Mouse (Mus musculus): ENCODE measurements around the gene Arpc4. TPM values are rescaled to one million over a fixed set of nuclear protein-coding genes. Genes with fewer than 3 reads are reported as not detected.

The Arpc4 gene
- total RNA-seq, 2 experiments from 2014 or later: 348 to 363 TPM

- DNase-seq (ENCODE audit: low spot score in 2 of 2): peak; percentile 42 to 69
Measured at GRCm38 (mm10) chr6:113402094-113402493, 24.2 kb downstream of the Arpc4 start.

- no peak for DNase-seq (ENCODE audit: low spot score in 2 of 2)
Measured at GRCm38 (mm10) chr6:113404649-113405448, 26.9 kb downstream of the Arpc4 start.

GRCm38 (mm10) chr6:113405483-113405882 is 27.6 kb downstream of the Arpc4 start:
- peak in 1 of 2 experiments; percentile 30 for DNase-seq (ENCODE audit: low spot score in 2 of 2)

GRCm38 (mm10) chr6:113406683-113407082 is 28.8 kb downstream of the Arpc4 start:
- DNase-seq (ENCODE audit: low spot score in 2 of 2): peak in 1 of 2 experiments; percentile 65

- DNase-seq (ENCODE audit: low spot score in 2 of 2): no peak
Measured at GRCm38 (mm10) chr6:113410001-113410400, 32.1 kb downstream of the Arpc4 start.

GRCm38 (mm10) chr6:113416416-113416815 is 38.5 kb downstream of the Arpc4 start:
- DNase-seq (ENCODE audit: low spot score in 2 of 2): no peak

- DNase-seq (ENCODE audit: low spot score in 2 of 2): no peak
Measured at GRCm38 (mm10) chr6:113418441-113419198, 40.7 kb downstream of the Arpc4 start.

GRCm38 (mm10) chr6:113419199-113419587 is 41.3 kb downstream of the Arpc4 start, which contains the start of gene Rpusd3:
Rpusd3 (minus strand) TSS chr6:113419340.
- peak; percentile 97 to 98 for DNase-seq (ENCODE audit: low spot score in 2 of 2)

- no peak for DNase-seq (ENCODE audit: low spot score in 2 of 2)
Measured at GRCm38 (mm10) chr6:113423000-113423399, 45.1 kb downstream of the Arpc4 start.

GRCm38 (mm10) chr6:113424187-113424586 is 46.3 kb downstream of the Arpc4 start:
- no peak for DNase-seq (ENCODE audit: low spot score in 2 of 2)

GRCm38 (mm10) chr6:113426696-113427095 is 48.8 kb downstream of the Arpc4 start:
- DNase-seq (ENCODE audit: low spot score in 2 of 2): no peak

- no peak for DNase-seq (ENCODE audit: low spot score in 2 of 2)
Measured at GRCm38 (mm10) chr6:113427397-113427796, 49.5 kb downstream of the Arpc4 start.

GRCm38 (mm10) chr6:113428006-113428405 is 50.1 kb downstream of the Arpc4 start:
- no peak for DNase-seq (ENCODE audit: low spot score in 2 of 2)

- no peak for DNase-seq (ENCODE audit: low spot score in 2 of 2)
Measured at GRCm38 (mm10) chr6:113429965-113430364, 52.0 kb downstream of the Arpc4 start.

- no peak for DNase-seq (ENCODE audit: low spot score in 2 of 2)
Measured at GRCm38 (mm10) chr6:113430846-113431245, 52.9 kb downstream of the Arpc4 start.

- DNase-seq (ENCODE audit: low spot score in 2 of 2): no peak
Measured at GRCm38 (mm10) chr6:113431801-113432200, 53.9 kb downstream of the Arpc4 start.

GRCm38 (mm10) chr6:113433661-113434060 is 55.7 kb downstream of the Arpc4 start:
- no peak for DNase-seq (ENCODE audit: low spot score in 2 of 2)

GRCm38 (mm10) chr6:113434691-113435090 is 56.8 kb downstream of the Arpc4 start:
- DNase-seq (ENCODE audit: low spot score in 2 of 2): no peak

- DNase-seq (ENCODE audit: low spot score in 2 of 2): no peak
Measured at GRCm38 (mm10) chr6:113435664-113436205, 57.8 kb downstream of the Arpc4 start, which contains the start of gene Cidec. Cidec (minus strand) TSS chr6:113435760.

- no peak for DNase-seq (ENCODE audit: low spot score in 2 of 2)
Measured at GRCm38 (mm10) chr6:113437135-113437534, 59.2 kb downstream of the Arpc4 start.

- DNase-seq (ENCODE audit: low spot score in 2 of 2): no peak
Measured at GRCm38 (mm10) chr6:113438721-113439430, 61.0 kb downstream of the Arpc4 start.
